ENCODE assay signal across 21 mouse cellular contexts in the genomic region with DNA sequence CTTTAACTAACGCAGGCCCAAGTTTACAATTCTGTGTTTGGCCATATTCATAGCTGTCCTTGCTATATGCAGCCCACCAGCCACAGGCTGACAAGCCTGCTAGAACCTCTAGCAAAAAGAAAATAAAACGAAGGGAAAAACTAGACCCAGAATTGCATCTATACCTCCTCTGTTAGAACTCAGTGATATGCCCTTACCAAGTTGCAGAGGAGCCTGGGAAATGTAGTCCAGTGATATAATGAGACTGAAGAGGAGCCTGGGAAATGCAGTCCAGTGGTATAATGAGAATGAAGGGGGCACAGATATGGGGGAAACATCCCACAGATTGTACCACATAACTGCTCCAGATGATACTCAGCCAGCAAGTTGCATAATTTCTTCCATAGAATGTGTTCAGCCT. TPM values are rescaled to one million over a fixed set of nuclear protein-coding genes. Genes with fewer than 3 reads are reported as not detected.
DNase-seq lines count a peak whose midpoint lies in the region; ATAC-seq and TF ChIP-seq lines count a peak whose summit lies in the region.
"Had no signal": no experiment of that assay in that cellular context is flagged by ENCODE, and none has a peak within 500 bp of the region (broad histone marks: within the 10 kb centered on the region; RNA-seq: fewer than 3 reads in every experiment).

No protein-coding gene starts in this region.

- DNase-seq in frontal cortex, postnatal 10 days (ENCODE audit: low spot score in 2 of 2) = no peak
- DNase-seq in 3T3-L1 (ENCODE audit: low read depth, low spot score) (peak; percentile 11), MEL (ENCODE audit: low read depth, low spot score) (peak; percentile 31)
- peak; percentile 7 for DNase-seq in c-Kit-positive CD71-negative TER-119-negative erythroid progenitor cells, embryonic 14.5 days (ENCODE audit: low read depth)
- DNase-seq in embryonic facial prominence, embryonic 10.5 days (ENCODE audit: low spot score) = no peak
- no peak for DNase-seq in urinary bladder, postnatal 36 days (ENCODE audit: low spot score in 2 of 2)
- DNase-seq in adrenal gland, postnatal 14 days = no peak
- DNase-seq: adrenal gland, adult 8-10 months; cerebellum, postnatal 14 days; gastrocnemius, postnatal 14 days; heart, postnatal 36 days; right cerebral cortex, postnatal 25 days had no signal

- 78% methylated on average over 2 of the region's 2 CpGs for WGBS in embryonic facial prominence, embryonic 10.5 days

- peaks cover 0 to 4% of the 10 kb centered on the region in 2 experiments; a peak in 1 of 4 replicates for H3K4me1 ChIP-seq in MEL (ENCODE audit: control insufficient read depth in 1 of 2, insufficient read depth in 2 of 2, low read length in 2 of 2)
- no peaks in the 10 kb centered on the region for H3K4me1 ChIP-seq in embryonic facial prominence, embryonic 10.5 days
- H3K4me1 ChIP-seq: embryonic facial prominence, embryonic 13.5 days; intestine, embryonic 15.5 days; limb, embryonic 12.5 days; midbrain, embryonic 12.5 days had no signal

- ATAC-seq in frontal cortex, adult (ENCODE audit: low TSS enrichment) = peak; percentile 90
- ATAC-seq: intestine, embryonic 15.5 days; Patski had no signal

- H3K9ac ChIP-seq in MEL (ENCODE audit: control insufficient read depth, low read depth, low read length, poor library complexity, severe bottlenecking) = no peak overlapping the region
- H3K9ac ChIP-seq: embryonic facial prominence, embryonic 13.5 days; intestine, embryonic 15.5 days; limb, embryonic 12.5 days; liver, embryonic 14.5 days; midbrain, embryonic 12.5 days had no signal

- no peak for TF ChIP-seq POLR2A in MEL (IDR thresholded peaks at IDR 0.05; ENCODE audit: control insufficient read depth in 1 of 2, insufficient read depth in 1 of 2, low read depth in 1 of 2, low read length in 2 of 2, poor library complexity in 1 of 2)

- no peaks in the 10 kb centered on the region for H3K9me3 ChIP-seq in MEL (replicated peaks; ENCODE audit: insufficient read depth, low read length)
- no peaks in the 10 kb centered on the region for H3K9me3 ChIP-seq in embryonic facial prominence, embryonic 10.5 days
- H3K9me3 ChIP-seq: embryonic facial prominence, embryonic 13.5 days; heart, embryonic 10.5 days; intestine, embryonic 15.5 days; limb, embryonic 12.5 days; midbrain, embryonic 12.5 days had no signal

- no peak for TF ChIP-seq CTCF in MEL (IDR thresholded peaks at IDR 0.05 in 2 of 3, conservative IDR thresholded peaks at IDR 0.05 in 1 of 3; ENCODE audit: control insufficient read depth in 1 of 3, insufficient read depth in 1 of 3, low read depth in 2 of 3, low read length in 3 of 3, poor library complexity in 1 of 3, severe bottlenecking in 1 of 3)

- TF ChIP-seq RAD21 in MEL (IDR thresholded peaks at IDR 0.05; ENCODE audit: low read depth, low read length) = no peak

- H3K4me3 ChIP-seq in MEL (ENCODE audit: control insufficient read depth in 1 of 2, insufficient read depth in 1 of 2, low read depth in 2 of 2, low read length in 2 of 2) = no peak overlapping the region
- H3K4me3 ChIP-seq in embryonic facial prominence, embryonic 10.5 days = no peak overlapping the region
- H3K4me3 ChIP-seq: embryonic facial prominence, embryonic 13.5 days; heart, embryonic 10.5 days; intestine, embryonic 15.5 days; layer of hippocampus, adult 2 months; limb, embryonic 12.5 days; midbrain, embryonic 12.5 days had no signal

- H3K79me2 ChIP-seq in MEL (ENCODE audit: control insufficient read depth, insufficient read depth, low read length, poor library complexity) = no peaks in the 10 kb centered on the region

- TF ChIP-seq EP300 in MEL (IDR thresholded peaks at IDR 0.05; ENCODE audit: low read depth in 1 of 2, low read length in 2 of 2) = no peak

- peaks cover 0 to 8% of the 10 kb centered on the region in 2 experiments; a peak in 2 of 4 replicates for H3K36me3 ChIP-seq in MEL (ENCODE audit: control insufficient read depth in 1 of 2, insufficient read depth in 2 of 2, low read length in 2 of 2)
- no peaks in the 10 kb centered on the region for H3K36me3 ChIP-seq in embryonic facial prominence, embryonic 10.5 days (replicated peaks)
- H3K36me3 ChIP-seq: embryonic facial prominence, embryonic 13.5 days; heart, embryonic 10.5 days; intestine, embryonic 15.5 days; limb, embryonic 12.5 days; midbrain, embryonic 12.5 days had no signal

- no peak overlapping the region for H3K27ac ChIP-seq in MEL (ENCODE audit: control insufficient read depth, low read depth, low read length)
- no peak overlapping the region for H3K27ac ChIP-seq in embryonic facial prominence, embryonic 10.5 days (replicated peaks)
- H3K27ac ChIP-seq: embryonic facial prominence, embryonic 13.5 days; heart, embryonic 10.5 days; intestine, embryonic 15.5 days; layer of hippocampus, adult 2 months; limb, embryonic 12.5 days; liver, embryonic 14.5 days; midbrain, embryonic 12.5 days had no signal

- no peaks in the 10 kb centered on the region for H3K27me3 ChIP-seq in MEL (ENCODE audit: control insufficient read depth in 1 of 2, insufficient read depth in 2 of 2, low read length in 2 of 2)
- no peaks in the 10 kb centered on the region for H3K27me3 ChIP-seq in embryonic facial prominence, embryonic 10.5 days (replicated peaks; ENCODE audit: low read depth, poor library complexity, severe bottlenecking)
- H3K27me3 ChIP-seq: embryonic facial prominence, embryonic 13.5 days; intestine, embryonic 15.5 days; limb, embryonic 12.5 days; midbrain, embryonic 12.5 days had no signal

TF ChIP-seq in MEL, 35 proteins besides CTCF, POLR2A, EP300 and RAD21:
- TF ChIP-seq POLR2AphosphoS5 (IDR thresholded peaks at IDR 0.05; ENCODE audit: borderline replicate concordance, low read depth, low read length) (no peak), UBTF (IDR thresholded peaks at IDR 0.05; ENCODE audit: borderline replicate concordance, insufficient read depth, low read depth, low read length) (no peak), GABPA (IDR thresholded peaks at IDR 0.05; ENCODE audit: low read depth, low read length) (no peak), POLR2AphosphoS2 (IDR thresholded peaks at IDR 0.05; ENCODE audit: low read length) (no peak), KAT2A (conservative IDR thresholded peaks at IDR 0.05; ENCODE audit: low read depth, low read length) (peak; percentile 54), MYB (IDR thresholded peaks at IDR 0.05; ENCODE audit: low read depth, low read length) (no peak), MAX (IDR thresholded peaks at IDR 0.05; ENCODE audit: low read length) (no peak), HCFC1 (IDR thresholded peaks at IDR 0.05; ENCODE audit: low read depth, low read length) (peak; percentile 87)
TF ChIP-seq in MEL: peak in this region for 2.

RNA-seq across cellular contexts. Expression of a gene that starts 34.7 kb away (rescaled TPM):
- total RNA-seq in MEL (2012; rRNA removed) = 1.4 and 1.8 TPM in 2 replicates
- polyA plus RNA-seq in MEL (2012; ENCODE audit: insufficient read depth in 1 of 2, insufficient read length in 2 of 2, low read depth in 1 of 2, low replicate concordance in 2 of 2, missing spikeins in 1 of 2) = 1 to 10 TPM in 1 of 2 experiments, not detected in 1; 7.6 TPM
- 7.5 and 9.2 TPM in 2 replicates for polyA plus RNA-seq in embryonic facial prominence, embryonic 10.5 days (2016; fragmentation: Nextera tagmentation; extraction: Ambion mirVana)
- 22.7 and 32.0 TPM in 2 replicates for total RNA-seq in adrenal gland, postnatal 14 days (2021)

Comparison
In these comparisons a context has a peak if more than half of its experiments do, and no peak if none do; other contexts are left out.
1. DNase-seq: peak in 3T3-L1 (single experiment), MEL (single experiment) and c-Kit-positive CD71-negative TER-119-negative erythroid progenitor cells, embryonic 14.5 days (single experiment); none in frontal cortex, postnatal 10 days (0 of 2), embryonic facial prominence, embryonic 10.5 days (single experiment), urinary bladder, postnatal 36 days (0 of 2) and adrenal gland, postnatal 14 days (single experiment).